Mouse (Mus musculus): Measurements from ENCODE around the gene Brms1.
"Not testable (repeated sequence)": the region's sequence is repeated elsewhere in the genome, so short reads cannot be mapped to it uniquely, and the experiment has no call there.

Gene Brms1

DNA sequence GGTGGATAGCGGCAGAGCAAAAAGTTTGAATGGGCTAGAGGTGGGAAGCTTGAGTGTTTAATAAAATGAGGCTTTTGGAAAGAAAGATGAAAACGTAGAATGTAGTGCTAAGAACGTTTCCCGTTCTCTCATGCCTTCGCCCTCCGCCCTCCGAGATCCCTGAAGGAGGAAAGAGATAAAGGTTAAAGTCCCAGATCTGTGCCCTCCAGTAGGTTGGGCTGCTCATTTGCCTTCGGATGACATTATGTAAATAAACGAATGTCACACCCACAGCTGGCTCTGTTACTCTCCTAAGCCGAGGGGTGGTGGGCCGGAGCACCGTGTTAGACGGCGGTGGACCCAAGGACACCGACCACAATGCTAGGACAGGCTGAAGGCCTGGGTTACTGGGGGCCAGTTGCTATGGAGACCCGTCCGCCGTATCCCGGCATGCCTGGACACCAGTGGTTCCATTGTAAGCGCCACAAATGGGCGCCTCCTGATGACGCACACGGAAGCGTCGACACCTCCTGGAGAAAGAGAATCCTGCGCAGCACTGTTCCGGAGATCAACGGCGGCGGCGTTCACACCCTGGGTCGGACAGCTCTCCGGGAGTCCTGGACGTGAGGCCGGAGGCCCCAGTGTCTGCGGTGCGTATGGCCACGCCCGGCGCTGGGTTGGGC, at the start of gene Brms1:
Brms1 (plus strand) TSS at position 493 of the 662 bp plus-strand sequence.
- peak; percentile 85 for DNase-seq (ENCODE audit: low spot score)

DNA sequence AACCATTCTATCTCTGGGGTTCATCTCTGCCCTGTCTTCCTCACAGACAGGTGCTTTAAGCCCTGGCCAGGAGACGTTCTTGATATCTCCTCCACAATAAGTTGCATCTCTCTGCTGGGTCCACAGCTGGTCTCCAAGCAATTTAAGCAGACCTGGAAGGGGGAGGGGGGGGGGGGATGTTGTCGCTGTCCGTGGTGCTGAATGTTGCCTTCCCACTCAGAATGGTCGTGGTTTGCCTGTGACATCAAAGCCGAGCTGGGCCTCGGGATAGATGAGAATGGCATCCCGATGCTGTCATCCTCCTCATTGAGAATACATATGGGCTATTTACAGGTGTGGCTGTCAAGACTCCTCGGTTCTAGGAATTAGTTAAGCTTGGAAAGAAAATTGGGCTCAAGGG, 48.8 kb upstream of the Brms1 start:
- DNase-seq (ENCODE audit: low spot score), result no peak

GRCm38 (mm10) chr19:4992904-4993303, 48.2 kb upstream of the Brms1 start:
- peak; percentile 84 for DNase-seq (ENCODE audit: low spot score)

DNA sequence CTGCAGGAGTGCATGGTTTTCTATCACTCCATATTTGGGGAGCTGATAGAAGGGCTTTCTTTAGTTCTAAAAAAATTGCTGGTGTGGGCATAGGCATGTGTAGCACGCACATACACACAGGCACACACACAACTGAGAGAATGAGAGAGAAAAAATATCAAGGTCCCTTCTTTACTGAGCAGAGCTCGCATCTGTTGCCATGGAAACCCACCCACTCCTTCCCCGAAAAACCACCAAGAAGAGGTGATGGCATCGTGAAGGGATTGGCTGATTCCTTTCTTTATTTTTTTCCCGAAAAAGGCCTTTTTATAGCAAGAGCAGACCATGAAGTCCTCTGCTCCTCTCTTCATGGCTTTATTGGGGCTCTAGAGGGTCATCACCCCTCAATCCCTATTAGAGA, 47.1 kb upstream of the Brms1 start:
- peak; percentile 86 for DNase-seq (ENCODE audit: low spot score)

GRCm38 (mm10) chr19:4999445-5000140, 41.6 kb upstream of the Brms1 start:
- peak; percentile 75 for DNase-seq (ENCODE audit: low spot score)

DNA sequence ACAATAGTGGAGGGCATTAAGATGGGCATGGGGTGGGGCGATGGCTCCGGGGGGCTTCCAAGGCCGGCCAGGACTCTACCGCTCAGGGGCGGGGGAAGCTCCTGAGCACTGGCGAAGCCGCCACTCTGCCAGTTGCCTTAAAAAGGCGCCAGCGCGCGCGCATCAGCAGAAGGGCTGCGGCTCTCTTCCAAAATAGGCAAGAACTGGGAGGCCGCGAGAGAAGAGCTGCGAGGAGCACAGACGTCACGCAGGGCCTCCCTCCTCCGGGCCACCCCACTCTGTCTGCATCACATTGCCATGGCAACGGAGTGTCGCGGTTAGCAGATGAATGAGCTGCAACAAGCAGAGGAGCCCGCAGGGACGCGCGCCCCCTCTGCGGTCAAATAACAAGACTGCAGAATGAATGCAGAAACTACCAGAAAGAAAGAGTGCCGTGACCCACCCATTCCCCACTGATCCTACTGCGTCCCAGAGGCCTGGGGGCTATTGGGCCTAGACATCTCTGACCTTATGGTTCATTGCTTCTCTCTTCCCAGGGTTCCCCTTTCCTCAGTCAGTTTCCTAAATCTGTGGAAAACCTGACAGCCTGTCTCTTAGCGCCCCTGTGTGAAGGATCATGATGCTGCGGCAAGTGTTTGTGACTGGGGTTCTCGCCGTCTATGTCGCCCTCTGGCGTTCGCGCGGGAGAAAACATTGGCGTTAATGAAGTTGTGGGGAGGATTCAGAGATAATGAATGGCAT, 39.3 kb upstream of the Brms1 start:
- peak; percentile 94 for DNase-seq (ENCODE audit: low spot score)

- not testable (repeated sequence) for DNase-seq (ENCODE audit: low spot score)
Observed at GRCm38 (mm10) chr19:5003644-5004043, 37.5 kb upstream of the Brms1 start.

GRCm38 (mm10) chr19:5004925-5005324, 36.2 kb upstream of the Brms1 start:
- no peak for DNase-seq (ENCODE audit: low spot score)

DNA sequence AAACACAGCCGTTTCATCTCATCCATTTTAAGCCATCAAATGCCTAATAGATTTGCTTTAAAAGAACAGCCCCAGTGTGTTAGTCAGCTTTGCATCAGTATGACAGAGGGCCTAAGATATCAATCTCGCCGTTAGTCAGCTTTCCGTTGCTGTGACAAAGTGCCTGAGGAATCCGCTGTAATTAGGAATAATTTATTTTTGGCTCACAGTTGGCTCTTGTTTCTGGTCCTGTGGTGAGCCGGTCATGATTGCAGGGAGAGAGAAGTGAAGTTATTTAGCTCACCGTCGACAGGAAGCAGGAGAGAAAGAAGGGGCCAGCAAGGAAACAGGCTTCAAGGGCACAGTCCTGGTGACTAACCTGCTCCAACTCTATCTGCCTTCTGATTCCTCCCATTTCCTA, 28.0 kb upstream of the Brms1 start:
- DNase-seq (ENCODE audit: low spot score), result no peak

DNA sequence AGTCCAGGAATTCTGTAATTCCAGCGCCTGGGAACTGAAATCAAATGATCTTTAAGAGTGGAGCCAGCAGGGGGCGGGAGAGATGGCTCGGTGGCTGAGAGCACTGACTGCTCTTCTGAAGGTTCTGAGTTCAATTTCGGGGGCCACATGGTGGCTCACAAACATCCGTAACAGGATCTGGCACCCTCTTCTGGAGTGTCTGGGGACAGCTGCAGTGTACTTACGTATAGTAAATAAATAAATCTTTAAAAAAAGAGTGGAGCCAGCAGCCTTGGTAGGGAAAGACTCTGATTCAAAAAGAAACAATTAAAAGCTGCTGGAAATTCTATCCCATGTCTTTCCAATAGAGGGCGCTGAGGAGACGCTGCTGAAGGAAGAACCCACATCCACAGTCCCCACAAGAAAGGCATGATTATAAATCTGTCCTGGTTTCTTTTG, 26.2 kb upstream of the Brms1 start:
- no peak for DNase-seq (ENCODE audit: low spot score)

GRCm38 (mm10) chr19:5016221-5016742, 24.9 kb upstream of the Brms1 start:
- DNase-seq (ENCODE audit: low spot score), result no peak

DNA sequence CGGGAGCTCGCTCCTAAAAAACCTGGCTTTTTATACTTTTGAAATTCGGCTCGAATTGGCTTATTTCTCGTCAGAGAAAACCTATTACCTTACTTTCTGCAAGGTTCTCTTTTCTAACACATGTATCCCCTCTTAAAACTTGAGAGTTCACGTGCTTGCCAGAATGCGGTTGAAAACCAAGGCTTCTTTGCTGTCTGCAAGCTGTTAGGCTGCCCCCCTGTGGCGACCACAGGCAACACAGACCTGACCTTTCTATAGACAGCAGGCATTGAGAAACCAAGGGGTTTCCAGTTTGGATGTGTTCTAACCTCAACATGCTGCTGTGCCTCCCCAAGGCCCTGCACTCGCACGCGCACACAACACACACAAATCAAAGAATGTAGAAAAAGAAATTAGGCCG, 24.4 kb upstream of the Brms1 start:
- no peak for DNase-seq (ENCODE audit: low spot score)

- no peak for DNase-seq (ENCODE audit: low spot score)
Observed at GRCm38 (mm10) chr19:5017611-5018010, 23.5 kb upstream of the Brms1 start.

GRCm38 (mm10) chr19:5018191-5018590, 23.0 kb upstream of the Brms1 start:
- DNase-seq (ENCODE audit: low spot score), result no peak

DNA sequence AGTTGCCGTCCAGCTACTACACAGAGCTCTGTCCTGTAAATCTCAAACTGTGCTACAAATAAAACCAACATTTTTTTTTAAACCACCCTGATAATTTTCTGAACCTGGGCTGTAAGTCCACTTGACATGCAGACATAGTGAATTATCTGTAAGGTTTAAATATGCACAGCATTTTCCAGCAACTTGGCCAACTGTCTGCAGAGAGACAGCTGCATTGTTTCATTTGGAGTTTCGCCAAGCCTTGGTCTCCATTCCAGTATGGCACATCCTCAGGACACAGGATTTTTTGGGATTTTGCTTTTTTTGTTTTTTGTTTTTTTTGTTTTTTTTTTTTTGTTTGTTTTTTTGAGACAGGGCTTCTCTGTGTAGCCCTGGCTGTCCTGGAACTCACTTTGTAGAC, 19.7 kb upstream of the Brms1 start:
- DNase-seq (ENCODE audit: low spot score), result no peak

DNA sequence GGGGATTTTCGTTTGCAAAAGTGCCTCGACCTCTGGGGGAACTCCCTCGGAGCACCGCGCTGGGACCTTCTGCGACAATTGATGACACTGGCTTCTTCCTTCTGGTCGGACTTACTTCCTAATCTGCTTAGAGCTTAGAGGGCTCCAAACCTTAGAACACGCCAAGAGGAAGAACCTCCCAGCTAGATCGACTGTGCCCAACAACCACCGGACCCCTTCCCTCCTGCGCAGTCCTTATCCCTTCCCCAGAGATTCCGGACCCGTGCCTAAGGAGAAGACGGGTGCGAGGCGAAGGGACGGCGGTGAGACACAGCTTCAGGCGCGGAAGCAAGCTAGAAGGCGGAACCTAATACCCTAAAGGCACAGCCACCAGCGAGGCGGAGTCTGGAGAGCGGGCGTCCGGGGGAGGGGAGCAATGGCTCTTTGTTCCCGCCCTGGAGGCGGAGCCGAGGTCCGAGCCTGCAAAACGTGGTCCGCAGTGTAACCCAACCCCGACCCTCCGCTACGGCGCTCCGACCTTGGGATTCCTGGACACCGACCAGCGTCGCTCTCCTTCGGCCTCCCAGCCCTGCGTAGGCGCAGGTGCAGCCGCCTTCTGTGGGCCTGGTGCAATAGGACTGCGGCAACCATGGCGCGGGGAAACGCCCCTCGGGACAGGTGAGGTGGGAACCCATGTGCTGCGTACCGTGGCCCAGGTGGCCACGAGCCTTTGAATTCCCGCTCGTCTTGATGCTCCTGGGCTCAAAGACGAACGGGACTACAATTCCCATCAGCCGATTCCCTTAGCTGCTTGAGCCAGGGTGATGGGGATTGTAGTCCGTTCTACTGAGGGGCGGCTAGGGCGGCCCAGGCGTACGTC, 17.3 kb upstream of the Brms1 start, which contains the start of gene Slc29a2:
Slc29a2 (plus strand) TSS at position 240 of the 859 bp plus-strand sequence.
- DNase-seq (ENCODE audit: low spot score), result peak; percentile 80

GRCm38 (mm10) chr19:5026111-5026510, 15.0 kb upstream of the Brms1 start:
- no peak for DNase-seq (ENCODE audit: low spot score)

- no peak for DNase-seq (ENCODE audit: low spot score)
Observed at GRCm38 (mm10) chr19:5032686-5033085, 8.5 kb upstream of the Brms1 start.

- no peak for DNase-seq (ENCODE audit: low spot score)
Observed at GRCm38 (mm10) chr19:5036577-5036976, 4.6 kb upstream of the Brms1 start.

- DNase-seq (ENCODE audit: low spot score), result peak; percentile 73
Observed at GRCm38 (mm10) chr19:5037678-5038571, 3.2 kb upstream of the Brms1 start.

DNA sequence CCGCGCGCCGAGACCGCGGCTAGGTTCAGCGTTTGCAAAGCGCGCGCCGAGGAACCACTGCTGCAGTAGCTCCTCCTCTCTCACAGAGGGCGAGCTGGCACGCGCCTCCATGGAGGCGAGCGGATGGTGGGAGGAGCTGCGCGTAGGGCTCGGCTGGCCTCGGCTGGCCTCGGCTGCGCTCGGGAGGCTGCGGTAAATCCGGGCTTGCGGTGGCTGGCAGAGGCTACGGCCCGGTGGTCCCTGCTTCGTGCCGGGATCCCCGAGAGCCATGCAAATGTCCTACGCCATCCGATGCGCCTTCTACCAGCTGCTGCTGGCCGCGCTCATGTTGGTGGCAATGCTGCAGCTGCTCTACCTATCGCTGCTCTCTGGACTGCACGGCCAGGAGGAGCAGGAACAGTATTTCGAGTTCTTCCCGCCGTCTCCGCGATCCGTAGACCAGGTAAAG, 2.4 kb upstream of the Brms1 start, which contains the start of the genes B4gat1 and AC124502.3:
B4gat1 (plus strand) TSS at position 118 of the 448 bp plus-strand sequence.
AC124502.3 (plus strand) TSS at position 183 of the 448 bp plus-strand sequence.
- peak; percentile 81 for DNase-seq (ENCODE audit: low spot score)

Data from left cerebral cortex, adult 11 months (tissue).